Mouse (Mus musculus): ENCODE measurements around the gene Slc22a14. TPM values are rescaled to one million over a fixed set of nuclear protein-coding genes. Genes with fewer than 3 reads are reported as not detected.
A peak's percentile ranks its signal among the peaks of the same experiment; 100 is the strongest.

Slc22a14 gene
- polyA plus RNA-seq, 1 experiment from 2014 or later, result not detected

- WGBS, result 55% methylated on average over 4 of the region's 4 CpGs
- H3K9ac ChIP-seq (ENCODE audit: low read length), result no peak within 1 kb of the TSS
Observed at GRCm38 (mm10) chr9:119158861-119159260, 206.5 kb downstream of the Slc22a14 start, which contains the start of gene Gm47289. Gene Gm47289 (plus strand): TSS chr9:119159161.

GRCm38 (mm10) chr9:119156278-119157201 lies 208.8 kb downstream of the Slc22a14 start, which contains the start of gene Acaa1b:
Gene Acaa1b (minus strand): TSS chr9:119157093.
- peak within 1 kb of the TSS; percentile 41 for H3K4me3 ChIP-seq (ENCODE audit: low read depth, low read length)
- H3K36me3 ChIP-seq (ENCODE audit: control insufficient read depth, insufficient read depth, low read length), result no peaks in the 10 kb centered on the region
- no peak within 1 kb of the TSS for H3K9ac ChIP-seq (ENCODE audit: low read length)
- no peak within 1 kb of the TSS for H3K27ac ChIP-seq (replicated peaks; ENCODE audit: low read depth, low read length)
- no peaks in the 10 kb centered on the region for H3K4me1 ChIP-seq (ENCODE audit: control insufficient read depth, insufficient read depth, low read length)
- WGBS, result 1% methylated on average over 65 of the region's 65 CpGs
- peak within 1 kb of the TSS; percentile 61 for H3K4me2 ChIP-seq (ENCODE audit: low read depth, severe bottlenecking)
- DNase-seq (ENCODE audit: low spot score), result peak; percentile 87
- ATAC-seq (ENCODE audit: insufficient number of reproducible peaks, low FRiP score, low TSS enrichment, low read depth), result peak; percentile 73
- H3K27me3 ChIP-seq (ENCODE audit: control insufficient read depth, insufficient read depth, low read length), result 0 out of 2 replicates have a peak, but pooled peaks cover 6% of the 10 kb centered on the region
- no peaks in the 10 kb centered on the region for H3K9me3 ChIP-seq (ENCODE audit: control insufficient read depth, low read length)

More at GRCm38 (mm10) chr9:119158861-119159260, 206.5 kb downstream of the Slc22a14 start, which contains the start of gene Gm47289:
- Histone ChIP-seq H3K27me3 (ENCODE audit: control insufficient read depth, insufficient read depth, low read length) (0 out of 2 replicates have a peak, but pooled peaks cover 6% of the 10 kb centered on the region), H3K4me1 (ENCODE audit: control insufficient read depth, insufficient read depth, low read length) (no peaks in the 10 kb centered on the region), H3K36me3 (ENCODE audit: control insufficient read depth, insufficient read depth, low read length) (no peaks in the 10 kb centered on the region), H3K27ac (replicated peaks; ENCODE audit: low read depth, low read length) (no peak within 1 kb of the TSS), H3K4me2 (ENCODE audit: low read depth, severe bottlenecking) (no peak within 1 kb of the TSS), H3K9me3 (ENCODE audit: control insufficient read depth, low read length) (no peaks in the 10 kb centered on the region), H3K4me3 (ENCODE audit: low read depth, low read length) (no peak within 1 kb of the TSS)
- no peak for DNase-seq (ENCODE audit: low spot score)
- ATAC-seq (ENCODE audit: insufficient number of reproducible peaks, low FRiP score, low TSS enrichment, low read depth), result no peak

DNA sequence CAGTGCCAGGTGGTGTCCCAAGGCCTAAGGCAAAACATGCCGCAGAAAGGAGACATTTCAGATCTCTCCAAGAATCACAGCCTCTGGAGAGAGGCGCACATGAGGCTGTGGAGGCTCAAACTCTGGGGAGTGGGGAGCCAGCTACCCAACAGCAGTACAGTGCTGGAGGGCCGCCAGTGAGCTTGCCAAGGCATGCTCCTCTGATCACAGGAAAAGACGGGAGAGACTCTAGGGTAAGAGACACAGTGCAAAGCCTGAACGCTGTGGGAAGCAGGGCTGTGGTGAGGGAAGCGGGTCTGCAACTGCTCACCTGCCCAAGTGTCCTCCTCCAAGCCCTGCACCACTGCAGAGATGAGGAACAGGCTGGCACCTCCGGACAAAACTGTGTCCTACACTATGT lies 209.5 kb downstream of the Slc22a14 start:
- no peak for ATAC-seq (ENCODE audit: insufficient number of reproducible peaks, low FRiP score, low TSS enrichment, low read depth)
- H3K9ac ChIP-seq (ENCODE audit: low read length), result no peak overlapping the region
- DNase-seq (ENCODE audit: low spot score), result no peak
- no peak overlapping the region for H3K4me2 ChIP-seq (ENCODE audit: low read depth, severe bottlenecking)
- WGBS, result 54% methylated on average over 7 of the region's 7 CpGs
- no peak overlapping the region for H3K4me3 ChIP-seq (ENCODE audit: low read depth, low read length)
- no peaks in the 10 kb centered on the region for H3K9me3 ChIP-seq (ENCODE audit: control insufficient read depth, low read length)
- H3K27me3 ChIP-seq (ENCODE audit: control insufficient read depth, insufficient read depth, low read length), result 0 out of 2 replicates have a peak, but pooled peaks cover 6% of the 10 kb centered on the region
- H3K27ac ChIP-seq (replicated peaks; ENCODE audit: low read depth, low read length), result no peak overlapping the region
- H3K36me3 ChIP-seq (ENCODE audit: control insufficient read depth, insufficient read depth, low read length), result no peaks in the 10 kb centered on the region
- H3K4me1 ChIP-seq (ENCODE audit: control insufficient read depth, insufficient read depth, low read length), result no peaks in the 10 kb centered on the region

- Histone ChIP-seq H3K4me1 (ENCODE audit: control insufficient read depth, insufficient read depth, low read length) (no peaks in the 10 kb centered on the region), H3K9me3 (ENCODE audit: control insufficient read depth, low read length) (no peaks in the 10 kb centered on the region), H3K27ac (replicated peaks; ENCODE audit: low read depth, low read length) (no peak overlapping the region), H3K4me2 (ENCODE audit: low read depth, severe bottlenecking) (no peak overlapping the region), H3K9ac (ENCODE audit: low read length) (no peak overlapping the region), H3K36me3 (ENCODE audit: control insufficient read depth, insufficient read depth, low read length) (no peaks in the 10 kb centered on the region), H3K4me3 (ENCODE audit: low read depth, low read length) (no peak overlapping the region), H3K27me3 (ENCODE audit: control insufficient read depth, insufficient read depth, low read length) (0 out of 2 replicates have a peak, but pooled peaks cover 6% of the 10 kb centered on the region)
- WGBS, result 79% methylated on average over 8 of the region's 8 CpGs
- DNase-seq (ENCODE audit: low spot score) (no peak), ATAC-seq (ENCODE audit: insufficient number of reproducible peaks, low FRiP score, low TSS enrichment, low read depth) (no peak)
Observed at GRCm38 (mm10) chr9:119155416-119155815, 209.9 kb downstream of the Slc22a14 start.

- no peak overlapping the region for H3K4me3 ChIP-seq (ENCODE audit: low read depth, low read length)
- H3K9me3 ChIP-seq (ENCODE audit: control insufficient read depth, low read length), result no peaks in the 10 kb centered on the region
- WGBS, result 84% methylated on average over 2 of the region's 2 CpGs
- no peaks in the 10 kb centered on the region for H3K36me3 ChIP-seq (ENCODE audit: control insufficient read depth, insufficient read depth, low read length)
- H3K27me3 ChIP-seq (ENCODE audit: control insufficient read depth, insufficient read depth, low read length), result 0 out of 2 replicates have a peak, but pooled peaks cover 6% of the 10 kb centered on the region
- no peak overlapping the region for H3K9ac ChIP-seq (ENCODE audit: low read length)
- H3K4me2 ChIP-seq (ENCODE audit: low read depth, severe bottlenecking), result no peak overlapping the region
- ATAC-seq (ENCODE audit: insufficient number of reproducible peaks, low FRiP score, low TSS enrichment, low read depth) (no peak), DNase-seq (ENCODE audit: low spot score) (no peak)
- H3K4me1 ChIP-seq (ENCODE audit: control insufficient read depth, insufficient read depth, low read length), result no peaks in the 10 kb centered on the region
- no peak overlapping the region for H3K27ac ChIP-seq (replicated peaks; ENCODE audit: low read depth, low read length)
Observed at GRCm38 (mm10) chr9:119151751-119152150, 213.6 kb downstream of the Slc22a14 start.

GRCm38 (mm10) chr9:119149601-119150000 lies 215.8 kb downstream of the Slc22a14 start:
- Histone ChIP-seq H3K27ac (replicated peaks; ENCODE audit: low read depth, low read length) (no peak overlapping the region), H3K9me3 (ENCODE audit: control insufficient read depth, low read length) (no peaks in the 10 kb centered on the region), H3K4me2 (ENCODE audit: low read depth, severe bottlenecking) (no peak overlapping the region), H3K27me3 (ENCODE audit: control insufficient read depth, insufficient read depth, low read length) (no peaks in the 10 kb centered on the region), H3K4me3 (ENCODE audit: low read depth, low read length) (no peak overlapping the region), H3K9ac (ENCODE audit: low read length) (no peak overlapping the region), H3K4me1 (ENCODE audit: control insufficient read depth, insufficient read depth, low read length) (no peaks in the 10 kb centered on the region), H3K36me3 (ENCODE audit: control insufficient read depth, insufficient read depth, low read length) (no peaks in the 10 kb centered on the region)
- ATAC-seq (ENCODE audit: insufficient number of reproducible peaks, low FRiP score, low TSS enrichment, low read depth) (no peak), DNase-seq (ENCODE audit: low spot score) (peak; percentile 88)
- WGBS, result 23% methylated on average over 5 of the region's 5 CpGs

GRCm38 (mm10) chr9:119146098-119146770 lies 219.1 kb downstream of the Slc22a14 start:
- Histone ChIP-seq H3K27me3 (ENCODE audit: control insufficient read depth, insufficient read depth, low read length) (no peaks in the 10 kb centered on the region), H3K27ac (replicated peaks; ENCODE audit: low read depth, low read length) (no peak overlapping the region), H3K4me1 (ENCODE audit: control insufficient read depth, insufficient read depth, low read length) (no peaks in the 10 kb centered on the region), H3K4me2 (ENCODE audit: low read depth, severe bottlenecking) (no peak overlapping the region), H3K9ac (ENCODE audit: low read length) (no peak overlapping the region), H3K4me3 (ENCODE audit: low read depth, low read length) (no peak overlapping the region), H3K36me3 (ENCODE audit: control insufficient read depth, insufficient read depth, low read length) (no peaks in the 10 kb centered on the region), H3K9me3 (ENCODE audit: control insufficient read depth, low read length) (no peaks in the 10 kb centered on the region)
- ATAC-seq (ENCODE audit: insufficient number of reproducible peaks, low FRiP score, low TSS enrichment, low read depth), result no peak
- 82% methylated on average over 13 of the region's 13 CpGs for WGBS
- DNase-seq (ENCODE audit: low spot score), result no peak

DNA sequence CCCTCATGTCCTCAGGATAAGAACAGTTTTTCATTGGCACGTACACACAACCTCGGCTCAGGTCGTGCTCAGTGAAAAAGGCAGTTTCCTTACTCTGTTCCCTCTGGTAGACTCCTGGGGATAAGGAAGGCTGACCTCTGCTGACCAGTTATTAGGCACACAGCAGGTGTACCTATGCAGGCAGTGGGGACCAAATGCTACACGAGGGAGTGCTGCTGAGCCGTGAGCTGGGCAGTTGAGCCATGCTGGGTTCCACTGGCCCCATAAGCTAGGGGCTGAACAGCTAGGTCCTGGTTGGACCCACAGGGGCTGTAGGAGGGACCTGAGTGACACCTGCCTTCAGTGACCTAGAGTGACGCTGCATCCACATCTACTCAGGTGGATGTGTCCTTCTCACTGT lies 219.7 kb downstream of the Slc22a14 start:
- 69% methylated on average over 6 of the region's 6 CpGs for WGBS
- no peaks in the 10 kb centered on the region for H3K36me3 ChIP-seq (ENCODE audit: control insufficient read depth, insufficient read depth, low read length)
- H3K4me3 ChIP-seq (ENCODE audit: low read depth, low read length), result no peak overlapping the region
- DNase-seq (ENCODE audit: low spot score) (no peak), ATAC-seq (ENCODE audit: insufficient number of reproducible peaks, low FRiP score, low TSS enrichment, low read depth) (no peak)
- no peak overlapping the region for H3K9ac ChIP-seq (ENCODE audit: low read length)
- H3K4me2 ChIP-seq (ENCODE audit: low read depth, severe bottlenecking), result no peak overlapping the region
- no peaks in the 10 kb centered on the region for H3K4me1 ChIP-seq (ENCODE audit: control insufficient read depth, insufficient read depth, low read length)
- H3K27ac ChIP-seq (replicated peaks; ENCODE audit: low read depth, low read length), result no peak overlapping the region
- H3K9me3 ChIP-seq (ENCODE audit: control insufficient read depth, low read length), result no peaks in the 10 kb centered on the region
- no peaks in the 10 kb centered on the region for H3K27me3 ChIP-seq (ENCODE audit: control insufficient read depth, insufficient read depth, low read length)

All from limb, embryonic 11.5 days (tissue).